Mouse (Mus musculus): ENCODE data around the gene Prss21. TPM values are rescaled to one million over a fixed set of nuclear protein-coding genes. Genes with fewer than 3 reads are reported as not detected.

The Prss21 gene
- total RNA-seq, 2 experiments from 2014 or later = not detected

DNA sequence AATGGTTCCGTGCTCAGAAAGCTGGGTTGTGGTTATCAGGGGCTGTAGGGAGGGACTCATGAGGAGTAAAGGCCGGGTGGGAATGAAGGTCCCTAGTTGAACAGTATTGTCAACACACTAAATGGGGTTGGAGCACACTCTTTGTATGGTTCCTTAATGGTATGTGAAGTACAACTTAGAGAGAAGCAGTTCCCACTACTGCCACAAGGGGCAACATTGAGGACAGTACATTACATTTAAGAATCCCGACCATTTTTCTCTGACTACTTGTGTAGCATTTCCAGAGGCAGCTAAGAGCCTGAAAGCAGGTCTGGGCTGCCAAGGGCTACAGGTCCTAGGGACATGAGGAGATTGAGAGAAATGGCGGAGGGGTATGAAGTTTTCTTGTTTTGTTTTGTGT is 26.7 kb upstream of the Prss21 start:
- no peak for DNase-seq (ENCODE audit: extremely low spot score in 1 of 2, low spot score in 2 of 2)
- peak; percentile 88 for TF ChIP-seq CTCF (IDR thresholded peaks at IDR 0.05)
- Histone ChIP-seq H3K4me3 (no peak overlapping the region), H3K27ac (no peak overlapping the region)
- intact Hi-C loops (cut with DNase I) = loop anchor here (5.0 kb wide), 1 partner anchor 69 kb away; the partner anchor contains the start of gene Flywch1

DNA sequence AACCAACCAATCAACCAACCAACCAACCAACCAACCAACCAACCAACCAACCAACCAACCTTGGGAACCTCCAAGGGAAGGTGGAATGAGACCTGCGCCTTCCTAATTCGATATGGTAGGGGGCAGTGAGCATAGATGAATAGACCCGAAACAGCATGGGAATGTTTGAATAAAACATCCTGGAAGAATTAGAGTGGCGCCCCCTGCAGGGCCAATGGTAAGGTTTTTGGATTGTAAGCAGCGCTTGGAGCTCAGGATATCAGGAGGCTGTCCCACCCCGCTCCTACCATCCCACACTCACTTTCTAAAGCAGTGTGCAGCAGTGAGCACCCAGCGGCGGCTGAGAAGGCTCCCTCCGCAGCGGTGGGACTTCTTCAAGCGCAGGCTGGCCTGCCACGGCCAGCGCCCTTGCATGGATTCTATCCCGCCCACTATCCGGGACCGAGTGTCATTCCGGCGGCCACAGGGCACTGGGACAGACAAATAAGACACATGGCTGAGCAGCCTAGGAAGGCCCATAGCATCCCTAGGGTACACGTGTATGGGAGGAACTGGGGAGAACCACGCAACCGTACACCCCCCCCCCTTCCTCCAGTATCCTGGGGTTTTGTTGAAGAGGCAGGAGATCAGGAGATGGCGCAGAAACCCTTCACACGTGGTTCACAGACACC is 24.6 kb upstream of the Prss21 start:
- TF ChIP-seq CTCF (IDR thresholded peaks at IDR 0.05) = peak; percentile 20
- no peak for DNase-seq (ENCODE audit: extremely low spot score in 1 of 2, low spot score in 2 of 2)
- Histone ChIP-seq H3K4me3 (no peak overlapping the region), H3K27ac (no peak overlapping the region)
- intact Hi-C loops (cut with DNase I) = loop anchor here (5.0 kb wide), 1 partner anchor 71 kb away; the partner anchor contains the start of gene Flywch1

DNA sequence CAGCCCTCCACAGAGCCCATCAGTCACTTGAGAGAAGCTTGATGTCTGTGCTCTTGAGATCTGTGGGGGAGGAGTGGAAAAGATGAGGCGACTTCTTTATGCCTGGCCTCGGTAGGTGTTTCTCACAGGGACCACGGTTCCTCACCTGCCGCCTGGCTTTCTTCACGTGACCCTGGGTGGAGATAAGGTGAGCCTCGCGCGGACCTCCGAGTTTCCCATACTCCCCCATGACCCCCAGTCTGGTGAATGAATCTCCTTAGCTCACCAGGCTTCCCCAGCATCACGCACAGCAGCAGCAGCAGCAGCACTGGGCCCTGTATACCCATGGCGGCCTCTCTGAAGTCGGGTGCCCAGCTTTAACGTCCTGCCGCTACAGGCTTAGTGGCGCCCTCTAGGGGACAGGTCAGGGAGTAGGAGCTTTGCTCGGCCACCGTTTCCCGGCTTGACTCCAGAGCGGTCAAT is 24.0 kb upstream of the Prss21 start, which contains the start of the genes Prss32 and Prss41:
TSS of gene Prss32 (plus strand) at position 44 of the 462 bp plus-strand sequence.
TSS of gene Prss41 (minus strand) at position 361 of the 462 bp plus-strand sequence.
- intact Hi-C loops (cut with DNase I) = loop anchor here (5.0 kb wide), 1 partner anchor 72 kb away; the partner anchor contains the start of gene Flywch1
- TF ChIP-seq CTCF (IDR thresholded peaks at IDR 0.05) = peak; percentile 66
- Histone ChIP-seq H3K27ac (no peak within 1 kb of the TSS), H3K4me3 (0 out of 2 replicates have a peak within 1 kb of the TSS, but pooled peaks have one; percentile 21)
- DNase-seq (ENCODE audit: extremely low spot score in 1 of 2, low spot score in 2 of 2) = no peak

DNA sequence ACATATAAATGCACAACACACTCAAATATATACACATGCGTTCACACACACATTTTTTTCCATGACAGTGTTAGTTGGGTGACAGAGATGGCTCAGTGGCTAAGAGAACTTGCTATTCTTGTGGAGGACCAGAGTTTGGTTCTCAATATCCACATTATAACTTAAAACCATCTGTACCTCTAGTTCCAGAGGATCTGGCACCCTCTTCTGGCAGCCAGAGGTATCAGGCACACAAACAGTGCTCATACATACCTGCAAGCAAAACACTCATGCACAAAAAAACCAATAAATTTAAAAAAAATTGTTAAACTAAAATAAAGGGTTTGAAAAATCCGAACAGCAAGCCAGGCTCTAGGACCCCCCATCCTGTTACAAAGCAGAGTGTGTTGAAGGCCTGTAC is 17.8 kb upstream of the Prss21 start:
- no peak overlapping the region for H3K27ac ChIP-seq
- H3K4me3 ChIP-seq = no peak overlapping the region
- peak; percentile 11 for TF ChIP-seq CTCF (IDR thresholded peaks at IDR 0.05)
- DNase-seq (ENCODE audit: extremely low spot score in 1 of 2, low spot score in 2 of 2) = no peak
- intact Hi-C loops (cut with DNase I) = no loop called here

DNA sequence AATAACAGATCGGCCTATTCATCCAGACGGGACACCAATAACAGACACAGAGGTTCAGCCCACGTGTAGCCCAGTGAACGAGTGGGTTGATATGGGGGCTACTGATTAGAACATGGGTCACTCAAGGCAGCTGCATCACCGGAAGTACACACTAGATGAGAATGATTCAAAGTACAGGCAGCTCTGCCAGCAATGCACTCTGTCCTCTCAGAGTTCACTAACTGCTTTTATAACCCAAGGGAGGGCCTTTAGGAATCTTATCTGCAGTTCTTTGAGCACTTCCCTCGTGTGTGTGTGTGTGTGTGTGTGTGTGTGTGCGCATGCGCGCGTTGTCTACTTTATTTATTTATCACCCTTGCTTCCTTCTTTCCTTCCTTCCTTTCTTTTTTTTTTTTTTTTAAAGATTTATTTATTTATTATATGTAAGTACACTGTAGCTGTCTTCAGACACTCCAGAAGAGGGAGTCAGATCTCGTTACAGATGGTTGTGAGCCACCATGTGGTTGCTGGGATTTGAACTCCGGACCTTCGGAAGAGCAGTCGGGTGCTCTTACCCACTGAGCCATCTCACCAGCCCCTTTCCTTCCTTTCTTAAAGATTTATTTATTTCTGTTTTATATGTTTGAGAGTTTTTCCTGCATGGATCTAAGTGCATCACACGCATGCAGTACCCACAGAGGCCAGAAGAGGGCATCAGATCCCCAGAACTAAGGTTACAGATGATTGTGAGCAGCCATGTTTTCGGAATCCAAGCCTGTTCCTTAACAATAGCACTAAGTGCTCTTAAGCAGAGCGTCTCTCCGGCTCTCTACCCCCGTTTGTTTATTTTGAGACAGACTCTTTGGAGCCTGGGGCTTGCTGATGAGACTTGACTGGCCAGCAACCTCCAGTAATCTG is 16.8 kb upstream of the Prss21 start:
- intact Hi-C loops (cut with DNase I) = loop anchor here (1.0 kb wide), 1 partner anchor 109 kb away; no protein-coding TSS in a partner anchor
- TF ChIP-seq CTCF (IDR thresholded peaks at IDR 0.05) = peak; percentile 81

DNA sequence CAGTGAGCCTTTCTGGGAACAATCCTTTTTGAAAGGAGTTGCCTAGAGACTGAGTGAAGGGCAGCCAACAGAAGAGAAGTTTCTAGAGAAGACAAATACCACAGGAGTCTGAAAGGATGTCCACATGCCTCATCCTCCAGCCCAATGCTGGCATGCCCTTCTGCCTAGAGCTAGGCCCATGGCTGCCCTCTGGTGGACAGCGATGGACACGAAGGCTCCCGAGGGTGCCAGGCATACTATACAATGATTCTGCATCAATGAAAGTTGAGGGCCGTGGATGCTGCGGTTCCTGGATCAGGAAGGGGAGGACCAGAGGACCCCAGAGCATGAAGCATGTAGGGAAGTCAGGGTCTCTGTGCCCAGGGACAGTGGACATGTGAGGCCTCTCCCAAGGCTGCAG is 14.6 kb upstream of the Prss21 start:
- intact Hi-C loops (cut with DNase I) = no loop called here
- no peak for DNase-seq (ENCODE audit: extremely low spot score in 1 of 2, low spot score in 2 of 2)

More for the DNA sequence above, 16.8 kb upstream of the Prss21 start:
- Histone ChIP-seq H3K4me3 (no peak overlapping the region), H3K27ac (no peak overlapping the region)
- DNase-seq (ENCODE audit: extremely low spot score in 1 of 2, low spot score in 2 of 2) = peak; percentile 26 to 41

DNA sequence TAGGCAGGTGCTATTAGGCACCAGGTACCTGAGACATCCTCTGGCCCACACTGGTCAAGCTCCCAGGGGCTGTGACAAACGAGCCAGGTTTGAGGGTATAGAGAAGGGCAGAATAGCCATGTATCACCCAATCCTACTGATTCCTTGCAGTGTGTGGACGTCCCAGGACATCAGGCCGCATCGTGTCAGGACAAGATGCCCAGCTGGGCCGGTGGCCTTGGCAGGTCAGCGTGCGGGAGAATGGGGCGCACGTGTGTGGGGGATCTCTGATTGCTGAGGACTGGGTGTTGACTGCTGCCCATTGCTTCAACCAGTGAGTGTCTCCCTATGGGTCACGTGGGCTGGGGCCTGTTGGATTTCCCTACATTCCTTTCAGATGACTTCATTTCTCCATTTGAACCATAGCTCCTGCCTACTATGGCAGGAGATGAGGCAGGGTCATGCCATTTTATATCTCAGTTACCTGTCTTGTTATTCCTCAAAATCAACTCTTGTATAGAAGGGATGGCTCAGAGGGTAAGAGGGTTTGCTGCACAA is 13.6 kb upstream of the Prss21 start:
- no peak for DNase-seq (ENCODE audit: extremely low spot score in 1 of 2, low spot score in 2 of 2)
- TF ChIP-seq CTCF (IDR thresholded peaks at IDR 0.05) = no peak
- Histone ChIP-seq H3K4me3 (no peak overlapping the region), H3K27ac (no peak overlapping the region)
- intact Hi-C loops (cut with DNase I) = no loop called here

More for the DNA sequence above, 14.6 kb upstream of the Prss21 start:
- Histone ChIP-seq H3K4me3 (no peak overlapping the region), H3K27ac (no peak overlapping the region)
- TF ChIP-seq CTCF (IDR thresholded peaks at IDR 0.05) = peak; percentile 42

DNA sequence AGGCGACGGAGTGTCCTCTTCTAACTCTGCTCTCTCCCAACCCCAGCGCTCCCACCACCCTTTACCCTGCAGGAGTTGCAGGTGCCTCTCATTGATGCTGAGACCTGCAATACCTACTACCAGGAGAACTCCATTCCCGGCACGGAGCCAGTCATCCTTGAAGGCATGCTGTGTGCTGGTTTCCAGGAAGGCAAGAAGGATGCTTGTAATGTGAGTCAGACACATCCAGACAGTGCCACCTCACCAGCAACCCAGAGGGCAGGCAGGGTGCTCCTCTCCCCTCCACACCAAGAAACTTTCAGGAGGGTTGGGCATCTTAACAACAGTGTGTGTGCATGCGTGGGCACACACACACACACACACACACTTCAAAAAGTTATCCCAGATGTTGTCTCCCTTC is 10.7 kb upstream of the Prss21 start:
- intact Hi-C loops (cut with DNase I) = no loop called here
- Histone ChIP-seq H3K4me3 (no peak overlapping the region), H3K27ac (no peak overlapping the region)
- TF ChIP-seq CTCF (IDR thresholded peaks at IDR 0.05) = no peak
- no peak for DNase-seq (ENCODE audit: extremely low spot score in 1 of 2, low spot score in 2 of 2)

DNA sequence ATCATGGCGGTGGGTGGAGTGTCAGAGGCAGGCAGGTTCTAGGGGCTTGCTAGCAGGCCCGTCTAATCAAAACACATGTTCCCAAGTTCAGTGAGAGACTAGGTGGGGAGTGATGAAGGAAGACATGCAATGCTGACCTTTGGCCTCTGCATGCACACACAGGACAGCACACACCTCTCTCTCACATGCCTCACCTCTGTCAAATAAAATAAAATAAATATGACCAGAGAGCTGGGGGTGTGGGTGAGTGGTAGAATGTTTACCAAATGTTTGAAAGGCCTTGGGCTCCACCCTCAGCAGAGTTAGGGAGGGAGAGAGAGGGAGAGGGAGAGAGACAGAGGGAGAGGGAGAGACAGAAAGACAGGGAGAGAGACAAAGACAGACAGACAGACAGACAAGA is 9.9 kb upstream of the Prss21 start:
- no peak for TF ChIP-seq CTCF (IDR thresholded peaks at IDR 0.05)
- intact Hi-C loops (cut with DNase I) = no loop called here

DNA sequence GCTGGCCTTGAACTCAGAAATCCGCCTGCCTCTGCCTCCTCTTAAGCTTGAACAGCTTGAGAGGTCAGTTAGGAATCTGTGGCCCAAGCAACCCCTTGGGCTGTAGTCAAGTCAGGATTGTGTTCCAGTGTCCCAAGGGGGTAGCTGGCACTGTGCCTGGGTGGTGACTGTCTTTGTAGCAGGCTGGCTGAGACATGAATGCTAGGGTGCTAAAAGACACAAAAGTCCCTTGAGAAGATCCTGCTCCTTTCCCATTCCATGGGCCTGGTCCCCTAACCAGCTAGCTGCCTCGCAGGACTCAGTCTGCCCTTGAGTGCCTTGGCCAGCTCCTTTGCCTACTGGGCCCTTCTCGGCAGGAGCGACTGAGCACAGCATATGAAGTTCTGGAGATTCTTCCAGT is 4.9 kb upstream of the Prss21 start:
- H3K4me3 ChIP-seq = no peak overlapping the region
- DNase-seq (ENCODE audit: extremely low spot score in 1 of 2, low spot score in 2 of 2) = no peak
- TF ChIP-seq CTCF (IDR thresholded peaks at IDR 0.05) = no peak
- no peak overlapping the region for H3K27ac ChIP-seq
- intact Hi-C loops (cut with DNase I) = no loop called here

More for the DNA sequence above, 9.9 kb upstream of the Prss21 start:
- H3K27ac ChIP-seq = no peak overlapping the region
- H3K4me3 ChIP-seq = no peak overlapping the region
- no peak for DNase-seq (ENCODE audit: extremely low spot score in 1 of 2, low spot score in 2 of 2)

DNA sequence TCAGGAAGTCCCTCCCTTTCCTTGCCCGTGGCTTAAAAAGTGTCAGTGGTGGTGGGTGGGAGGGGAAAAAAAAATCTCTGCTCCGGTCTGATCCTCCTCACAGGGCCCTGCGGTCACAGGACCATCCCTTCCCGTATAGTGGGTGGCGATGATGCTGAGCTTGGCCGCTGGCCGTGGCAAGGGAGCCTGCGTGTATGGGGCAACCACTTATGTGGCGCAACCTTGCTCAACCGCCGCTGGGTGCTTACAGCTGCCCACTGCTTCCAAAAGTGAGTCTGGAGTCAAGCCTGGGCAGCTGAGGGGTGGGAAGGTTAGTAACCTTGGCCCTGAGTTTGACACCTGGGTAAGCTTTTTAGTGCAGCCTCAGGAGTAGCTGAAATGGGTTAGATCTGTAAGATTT is 657 bp downstream of the Prss21 start:
- no peak for DNase-seq (ENCODE audit: extremely low spot score in 1 of 2, low spot score in 2 of 2)
- no peak overlapping the region for H3K27ac ChIP-seq
- no peak for TF ChIP-seq CTCF (IDR thresholded peaks at IDR 0.05)
- intact Hi-C loops (cut with DNase I) = no loop called here
- H3K4me3 ChIP-seq = no peak overlapping the region

Data from left cerebral cortex, adult 2 months (tissue).